Mouse (Mus musculus) ovary, postnatal 36 days (tissue): ENCODE measurements around the gene Pigb.
A peak's percentile ranks its signal among the peaks of the same experiment; 100 is the strongest.

Experiments
- DNase-seq: peaks from one replicate; pipeline ENCODE4 v3.0.0; 2022; ENCODE audit warnings: low spot score, mixed read lengths

Pigb gene

GRCm38 (mm10) chr9:73045711-73046110 is 5.5 kb upstream of the Pigb start:
- DNase-seq = no peak

- no peak for DNase-seq
Observed at GRCm38 (mm10) chr9:73045204-73045603, 5.0 kb upstream of the Pigb start.

GRCm38 (mm10) chr9:73044146-73045079 is 4.2 kb upstream of the Pigb start, which contains the start of gene Rab27a:
Gene Rab27a (plus strand): TSS chr9:73044854.
- peak; percentile 65 for DNase-seq

- DNase-seq = peak; percentile 90
Observed at GRCm38 (mm10) chr9:73039222-73039945, 794 bp downstream of the Pigb start.

GRCm38 (mm10) chr9:73033406-73033805 is 6.8 kb downstream of the Pigb start:
- no peak for DNase-seq

GRCm38 (mm10) chr9:73031421-73031820 is 8.8 kb downstream of the Pigb start:
- no peak for DNase-seq

GRCm38 (mm10) chr9:73030443-73030842 is 9.7 kb downstream of the Pigb start:
- no peak for DNase-seq

- DNase-seq = peak; percentile 29
Observed at GRCm38 (mm10) chr9:73025818-73026636, 14.2 kb downstream of the Pigb start.

GRCm38 (mm10) chr9:73020566-73021097 is 19.5 kb downstream of the Pigb start:
- no peak for DNase-seq

- DNase-seq = no peak
Observed at GRCm38 (mm10) chr9:73019841-73020240, 20.3 kb downstream of the Pigb start.

- no peak for DNase-seq
Observed at GRCm38 (mm10) chr9:73014724-73015123, 25.5 kb downstream of the Pigb start.

GRCm38 (mm10) chr9:73012629-73013028 is 27.5 kb downstream of the Pigb start:
- no peak for DNase-seq

- DNase-seq = no peak
Observed at GRCm38 (mm10) chr9:73008384-73008783, 31.8 kb downstream of the Pigb start.

- DNase-seq = no peak
Observed at GRCm38 (mm10) chr9:73006175-73006574, 34.0 kb downstream of the Pigb start.

- no peak for DNase-seq
Observed at GRCm38 (mm10) chr9:73005106-73005505, 35.1 kb downstream of the Pigb start.

GRCm38 (mm10) chr9:73004076-73004475 is 36.1 kb downstream of the Pigb start:
- no peak for DNase-seq

GRCm38 (mm10) chr9:73002177-73002576 is 38.0 kb downstream of the Pigb start:
- no peak for DNase-seq

GRCm38 (mm10) chr9:73001314-73002011 is 38.7 kb downstream of the Pigb start:
- DNase-seq = no peak

- DNase-seq = no peak
Observed at GRCm38 (mm10) chr9:73000487-73000886, 39.7 kb downstream of the Pigb start.

- DNase-seq = no peak
Observed at GRCm38 (mm10) chr9:72996806-72997205, 43.4 kb downstream of the Pigb start.

- DNase-seq = no peak
Observed at GRCm38 (mm10) chr9:72996167-72996566, 44.0 kb downstream of the Pigb start.
